Mouse (Mus musculus) spleen, postnatal 10 days (tissue): ENCODE results near the gene Otud5.
"Not testable (repeated sequence)": the region's sequence is repeated elsewhere in the genome, so short reads cannot be mapped to it uniquely, and the experiment has no call there.

Source experiments
- DNase-seq, 2 experiments: peaks; one replicate each; pipeline ENCODE4 v3.0.0; 2021 to 2022; ENCODE audit warnings: low spot score in 2 of 2

Otud5 gene

DNA sequence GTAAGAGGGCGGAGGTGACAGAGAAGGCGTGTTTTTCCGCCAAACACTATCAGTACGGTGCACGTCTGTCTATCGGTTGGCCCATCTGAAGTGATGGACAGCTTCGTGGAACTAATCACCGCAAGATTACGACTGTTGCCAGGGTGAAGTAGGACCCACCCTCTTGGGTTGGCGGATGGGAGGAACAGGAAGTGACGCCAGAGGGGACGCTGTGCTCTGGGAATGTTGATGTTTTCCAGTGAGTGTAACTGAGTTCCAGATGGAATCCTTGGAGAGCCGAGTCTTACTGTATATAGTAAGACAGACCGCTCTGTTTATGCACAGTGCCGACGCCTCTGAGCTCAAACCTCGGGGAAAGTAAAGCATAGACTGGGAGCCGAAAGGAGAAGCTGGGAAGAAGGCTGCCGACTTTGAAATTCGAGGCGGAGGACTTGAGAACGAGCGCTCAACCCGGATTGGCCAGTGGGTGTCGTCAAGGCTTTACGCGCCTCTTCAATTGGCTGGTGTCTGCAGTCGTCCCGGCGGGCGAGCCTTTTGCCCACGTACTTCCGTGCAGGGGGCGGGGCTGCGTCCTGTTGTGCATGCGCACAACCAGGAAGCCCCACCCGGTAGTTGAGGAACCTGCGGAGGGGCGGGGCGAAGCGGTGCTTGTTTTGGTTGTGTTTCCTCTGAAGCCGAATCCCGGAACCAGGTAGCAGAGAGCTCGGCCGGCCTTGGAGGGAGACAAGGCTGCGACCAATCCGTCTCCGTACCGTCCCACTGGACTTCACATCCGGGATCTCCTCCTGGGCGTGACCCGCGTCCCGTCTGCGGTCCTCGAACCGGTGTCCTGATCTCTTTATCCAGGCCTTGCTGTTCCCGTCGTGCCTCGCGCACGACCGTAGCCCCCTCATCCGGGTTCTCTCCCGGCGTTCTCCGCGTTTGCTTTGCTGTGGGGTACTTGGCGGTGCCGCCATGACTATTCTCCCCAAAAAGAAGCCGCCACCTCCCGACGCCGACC lies at the start of gene Otud5:
Gene Otud5 (plus strand): TSS at position 202 of the 1,000 bp plus-strand sequence.
- DNase-seq, result peak; percentile 86 to 97

DNA sequence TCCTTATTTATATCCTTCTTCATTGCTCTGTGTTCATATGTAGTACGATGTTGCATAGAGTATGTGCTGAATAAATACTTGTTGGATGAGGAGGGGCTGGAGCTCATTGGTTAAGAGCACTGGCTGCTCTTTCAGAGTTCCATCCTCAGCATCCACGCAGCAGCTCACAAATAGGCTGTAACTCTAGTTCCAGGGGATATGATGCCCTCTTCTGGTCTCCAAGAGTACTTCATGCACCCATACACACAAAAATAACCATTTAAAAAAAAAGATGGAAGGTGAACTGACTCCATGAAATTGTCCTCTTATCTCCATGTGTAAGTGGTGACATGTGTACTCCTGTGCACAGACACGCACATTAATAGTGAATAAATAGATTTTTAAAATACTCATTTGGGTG lies 47.8 kb upstream of the Otud5 start:
- peak in 1 of 2 experiments; percentile 34 for DNase-seq

DNA sequence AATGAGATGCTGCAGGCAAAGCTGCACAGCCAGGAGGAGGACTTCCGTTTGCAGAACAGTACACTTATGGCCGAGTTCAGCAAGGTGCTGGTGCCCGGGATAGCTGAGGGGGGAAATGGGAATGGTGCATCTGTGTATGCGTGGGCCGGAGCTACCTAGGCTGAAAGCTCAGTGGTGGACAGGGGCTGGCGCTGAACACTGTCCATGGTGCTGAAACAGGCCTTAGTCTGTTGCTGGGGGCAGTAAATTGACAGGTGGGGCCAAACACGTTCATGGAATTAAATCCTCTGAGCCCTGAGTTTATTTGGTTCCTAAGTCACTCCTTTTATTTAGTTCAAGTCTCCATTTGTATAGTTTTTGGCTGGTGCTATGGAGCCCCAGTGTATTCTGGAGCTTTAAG lies 46.1 kb upstream of the Otud5 start:
- DNase-seq, result peak in 1 of 2 experiments; percentile 54

DNA sequence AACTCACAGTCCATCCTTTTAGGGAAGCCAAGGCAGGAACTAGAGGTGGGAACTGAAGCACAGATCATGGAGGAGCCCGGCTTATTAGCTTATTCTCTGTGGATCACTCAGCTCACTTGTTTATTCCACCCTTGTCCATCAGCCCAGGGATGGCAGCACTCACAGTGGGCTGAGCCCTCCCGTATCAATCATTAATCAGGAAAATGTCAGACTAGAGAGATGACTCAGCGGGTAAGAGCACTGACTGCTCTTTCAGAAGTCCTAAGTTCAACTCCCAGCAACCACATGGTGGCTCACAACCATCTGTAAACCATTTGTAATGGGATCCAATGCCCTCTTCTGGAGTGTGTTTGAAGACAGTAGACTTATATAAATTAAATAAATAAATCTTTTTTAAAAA lies 43.8 kb upstream of the Otud5 start:
- DNase-seq, result no peak

DNA sequence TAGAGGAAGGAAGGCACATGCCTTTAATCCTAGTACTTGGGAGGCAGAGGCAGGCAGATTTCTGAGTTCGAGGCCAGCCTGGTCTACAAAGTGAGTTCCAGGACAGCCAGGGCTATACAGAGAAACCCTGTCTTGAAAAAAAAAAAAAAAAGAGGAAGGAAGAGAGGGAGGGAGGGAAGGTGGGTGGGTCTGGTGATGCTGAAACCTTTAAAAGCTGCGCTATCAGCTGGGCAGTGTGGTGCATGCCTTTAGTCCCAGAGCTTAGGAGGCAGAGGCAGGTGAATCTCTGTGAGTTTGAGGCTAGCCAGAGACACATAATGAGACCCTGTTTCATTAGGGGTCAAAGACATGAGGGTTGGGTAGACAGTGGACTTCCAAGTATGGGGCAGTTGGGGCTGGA lies 39.0 kb upstream of the Otud5 start:
- not testable (repeated sequence) for DNase-seq

DNA sequence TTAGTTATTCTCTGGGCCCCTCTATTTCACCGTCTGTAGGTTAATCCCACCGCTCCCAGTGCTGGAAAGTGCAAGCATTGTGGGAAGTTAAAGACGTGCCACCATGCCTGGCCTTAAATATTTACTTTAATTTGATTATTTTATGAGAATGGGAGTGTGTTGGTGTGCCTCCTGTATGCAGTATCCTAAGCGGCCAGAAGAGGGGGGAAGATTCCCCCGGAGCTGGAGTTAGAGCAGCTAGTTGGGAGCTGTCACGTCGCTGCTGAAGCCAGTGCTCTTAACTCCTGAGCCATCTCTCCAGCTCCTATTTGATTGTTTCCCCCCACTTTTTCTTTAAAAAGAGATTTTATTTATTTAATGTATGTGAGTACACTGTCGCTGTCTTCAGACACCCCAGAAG lies 26.1 kb upstream of the Otud5 start:
- DNase-seq, result peak; percentile 52 to 78

DNA sequence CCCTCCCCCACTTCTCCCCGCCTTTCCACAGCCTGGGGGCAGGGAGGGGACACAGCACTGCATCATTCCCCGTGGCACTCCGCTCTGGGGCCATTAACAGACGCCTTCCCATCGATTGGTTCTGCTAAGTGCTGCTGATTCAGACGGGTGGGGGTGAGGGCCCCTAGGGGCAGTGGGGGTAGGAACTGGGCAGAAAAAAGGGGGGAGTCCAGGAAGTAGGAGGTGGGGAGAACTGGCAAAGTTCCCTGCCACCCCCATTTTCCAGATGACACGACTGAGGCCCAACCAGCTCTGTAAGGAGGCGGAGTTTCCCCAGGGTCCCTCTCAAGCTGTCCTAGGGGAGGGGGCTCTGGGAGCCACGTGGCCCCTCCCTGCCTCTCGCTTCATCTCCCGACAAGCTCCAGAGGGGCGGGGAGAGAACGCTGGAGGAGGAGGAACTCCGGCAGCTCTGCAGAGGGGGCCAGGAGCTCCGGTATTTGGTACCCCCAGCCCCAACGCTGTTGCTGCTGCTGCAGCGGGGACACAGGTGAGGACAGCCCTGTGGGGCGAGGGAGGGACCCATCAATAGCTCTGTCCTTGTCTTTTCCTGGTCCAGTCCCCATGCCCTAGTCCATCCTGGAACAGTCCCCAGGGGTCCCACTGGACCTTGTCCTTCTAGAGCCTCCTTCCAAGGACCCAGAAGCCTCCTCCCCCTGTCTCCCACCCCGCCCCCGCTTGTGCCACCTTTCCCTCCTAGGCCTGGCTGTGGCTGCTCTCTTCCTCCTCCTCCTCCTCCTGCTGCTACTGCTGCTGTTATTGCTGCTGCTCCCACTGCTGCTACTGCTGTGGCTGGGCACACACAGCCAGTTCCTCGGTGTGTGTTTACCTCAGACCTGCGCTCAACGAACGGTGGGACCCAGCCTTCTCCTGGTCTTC lies 19.0 kb upstream of the Otud5 start, which contains the start of gene Kcnd1:
Gene Kcnd1 (plus strand): TSS at position 425 of the 915 bp plus-strand sequence.
- DNase-seq, result peak in 1 of 2 experiments; percentile 24

DNA sequence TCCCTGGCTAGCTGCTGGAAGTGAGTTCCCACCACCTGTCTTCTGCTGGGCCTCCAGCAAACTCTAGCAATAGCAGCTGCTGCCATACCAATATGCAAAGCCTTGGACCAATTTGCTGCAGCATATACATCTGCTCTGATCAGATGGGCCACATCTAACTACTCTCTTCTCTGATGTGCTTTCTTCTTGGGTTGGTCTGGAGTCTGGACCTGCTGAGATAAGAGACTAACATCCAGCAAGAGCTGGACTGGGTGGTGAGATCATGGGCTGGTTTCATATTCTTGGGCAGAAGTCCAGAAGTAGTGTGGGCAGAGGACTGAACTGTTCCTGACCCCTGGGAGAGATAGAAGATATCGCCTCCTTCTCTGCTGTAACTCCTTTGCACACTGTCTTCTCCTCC lies 4.0 kb upstream of the Otud5 start:
- DNase-seq, result peak; percentile 30 to 42

DNA sequence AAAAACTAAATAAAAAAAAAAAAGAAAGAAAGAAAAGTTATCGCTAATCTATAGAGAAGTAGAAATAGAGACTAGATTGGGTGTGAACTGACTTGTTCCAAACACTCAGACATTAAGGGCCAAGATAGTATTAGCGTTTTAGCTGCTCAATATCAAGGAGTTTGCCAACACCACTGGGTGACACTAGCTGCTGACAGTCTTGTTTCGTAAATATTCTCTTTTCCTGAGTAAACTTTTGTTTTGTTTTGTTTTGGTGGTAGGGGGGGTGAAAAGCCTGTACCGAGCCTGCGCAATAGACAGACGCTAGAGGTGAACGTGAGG lies 362 bp upstream of the Otud5 start:
- DNase-seq, result no peak

DNA sequence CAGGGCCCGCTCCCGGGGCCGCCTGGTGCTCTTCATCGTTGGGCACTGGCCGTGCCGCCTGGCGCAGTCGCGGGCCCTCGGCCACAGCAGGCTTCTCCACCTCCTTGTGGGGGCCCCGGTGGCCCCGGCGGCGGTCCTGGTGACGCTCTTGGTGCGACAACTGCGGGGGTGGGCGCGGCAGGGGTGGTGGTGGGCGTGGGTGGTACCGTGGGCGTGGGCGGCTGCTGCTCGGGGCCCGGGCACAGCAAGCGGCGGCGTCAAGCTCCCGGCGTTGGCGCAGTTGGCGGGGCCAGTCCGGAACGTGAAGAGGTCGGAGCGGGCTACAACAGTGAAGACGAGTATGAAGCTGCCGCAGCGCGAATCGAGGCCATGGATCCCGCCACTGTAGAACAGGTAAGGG lies 1.2 kb downstream of the Otud5 start:
- peak; percentile 37 to 61 for DNase-seq

DNA sequence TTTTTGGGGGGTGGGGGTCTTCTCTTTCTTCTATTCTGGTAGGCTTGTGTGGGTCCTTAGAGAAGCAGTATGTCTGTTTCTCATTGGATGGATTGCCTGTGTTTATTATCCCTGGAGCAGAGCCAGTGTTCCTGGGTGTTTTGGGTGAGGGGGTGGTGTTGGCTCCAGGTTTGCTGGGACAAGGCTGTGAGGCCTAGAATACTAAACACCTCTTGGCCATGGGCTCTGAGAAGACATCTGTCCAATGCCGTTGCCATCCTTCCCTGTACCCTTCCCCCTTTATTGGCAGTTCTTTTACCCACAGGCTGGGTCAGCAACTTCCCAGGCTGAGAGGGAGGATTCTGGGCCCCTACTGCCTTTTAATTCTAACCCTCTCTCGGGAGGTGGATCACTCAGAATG lies 6.7 kb downstream of the Otud5 start:
- DNase-seq, result no peak

DNA sequence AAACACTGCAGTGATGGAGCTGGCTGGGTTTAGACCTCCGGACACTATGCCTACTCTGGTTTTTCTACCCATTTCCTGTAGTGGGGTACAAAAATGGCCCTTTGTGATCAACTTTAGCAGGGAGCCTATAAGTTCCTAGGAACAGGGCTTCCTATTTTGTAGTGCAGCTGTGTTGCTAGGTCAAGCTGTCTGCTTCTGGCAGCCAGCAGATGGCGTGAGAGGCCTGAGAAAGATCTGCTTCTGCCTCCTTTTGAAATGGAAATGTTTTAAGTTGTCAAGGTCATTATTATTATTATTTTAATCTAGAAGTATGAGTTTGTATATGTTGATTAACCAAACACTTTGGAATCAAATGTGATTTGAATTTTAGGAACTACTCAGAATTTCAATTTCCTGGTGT lies 13.4 kb downstream of the Otud5 start:
- DNase-seq, result peak in 1 of 2 experiments; percentile 69

DNA sequence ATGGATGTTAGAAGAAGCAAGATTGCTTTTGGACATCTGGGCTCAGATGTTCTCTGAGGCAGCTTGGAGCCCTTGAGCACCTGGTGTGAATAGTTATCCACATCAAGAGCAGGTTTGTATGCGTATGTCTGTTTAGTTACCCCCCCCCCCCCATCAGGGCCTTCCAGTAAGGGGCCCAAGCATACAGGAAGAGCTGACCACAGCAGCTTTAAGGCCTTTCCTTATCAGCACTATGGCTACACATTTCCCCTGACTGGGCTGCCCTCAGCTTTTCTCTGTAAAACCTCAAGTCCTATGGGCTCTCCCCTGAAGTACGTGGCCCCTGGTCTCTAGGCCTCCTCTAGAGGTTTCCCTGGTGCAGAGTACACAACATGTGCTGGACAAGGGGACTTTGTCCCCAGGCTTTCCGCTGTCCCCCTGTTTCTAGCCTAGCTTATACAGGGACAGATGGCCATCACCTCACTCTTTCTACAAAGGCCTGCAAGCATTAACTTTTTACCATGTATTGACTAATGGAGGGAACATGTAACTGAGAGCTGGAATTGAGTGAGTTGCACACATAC lies 18.1 kb downstream of the Otud5 start:
- DNase-seq, result no peak

DNA sequence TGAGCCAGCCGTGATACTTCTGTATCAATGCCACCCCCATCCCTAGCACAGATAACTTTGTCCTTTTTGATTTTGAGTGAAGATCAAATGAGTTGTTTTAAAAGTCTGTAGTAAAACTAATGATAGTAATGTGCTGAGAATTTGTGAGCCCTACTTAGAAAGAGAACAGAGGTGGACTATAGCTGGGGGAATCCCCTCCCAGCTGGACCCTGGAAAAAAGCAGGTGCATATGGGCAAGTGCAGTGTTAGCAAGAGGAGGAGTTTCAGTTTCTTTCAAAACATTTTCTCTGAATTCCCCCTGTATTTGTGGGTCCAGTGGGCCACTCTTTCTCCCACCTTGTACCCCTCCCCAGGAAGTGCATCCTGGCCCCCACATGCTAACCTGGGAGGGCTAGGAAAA lies 22.0 kb downstream of the Otud5 start:
- DNase-seq, result no peak

DNA sequence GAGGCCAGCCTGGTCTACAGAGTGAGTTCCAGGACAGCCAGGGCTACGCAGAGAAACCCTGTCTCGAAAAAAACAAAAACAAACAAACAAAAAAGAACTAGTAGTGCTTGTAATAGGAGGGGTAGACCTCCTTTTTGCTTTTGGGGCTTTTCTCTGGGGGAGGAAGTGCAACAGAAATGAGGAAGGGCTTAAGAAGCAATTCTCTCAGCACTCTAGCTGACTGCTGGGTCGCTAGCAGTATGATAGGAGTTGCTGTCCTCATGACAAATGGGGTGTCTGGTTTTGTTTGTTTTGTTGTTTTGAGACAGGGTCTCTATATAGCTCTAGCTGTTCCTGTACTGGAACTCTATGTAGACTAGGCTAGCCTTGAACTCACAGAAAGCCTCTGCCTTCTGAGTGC lies 23.4 kb downstream of the Otud5 start:
- no peak for DNase-seq

DNA sequence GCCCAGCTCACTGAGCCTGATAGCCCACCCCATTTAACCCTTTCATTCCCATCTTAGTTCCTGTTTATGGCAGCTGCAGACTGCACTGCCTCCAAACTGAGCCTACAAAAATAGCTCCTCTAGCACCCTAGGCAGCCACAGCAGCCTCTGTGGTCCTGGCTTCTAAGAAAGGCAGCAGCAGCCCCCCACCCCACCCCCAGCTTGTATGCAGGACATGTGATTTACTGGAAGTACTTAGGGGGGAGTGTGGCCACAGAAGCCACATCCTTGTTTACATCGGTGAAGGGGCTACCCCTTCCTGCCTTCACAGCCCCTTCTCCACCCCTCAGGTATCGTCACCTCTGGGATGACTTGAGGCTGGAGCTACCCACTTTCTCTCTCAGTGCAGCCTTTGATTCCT lies 24.2 kb downstream of the Otud5 start:
- DNase-seq, result peak in 1 of 2 experiments; percentile 24

DNA sequence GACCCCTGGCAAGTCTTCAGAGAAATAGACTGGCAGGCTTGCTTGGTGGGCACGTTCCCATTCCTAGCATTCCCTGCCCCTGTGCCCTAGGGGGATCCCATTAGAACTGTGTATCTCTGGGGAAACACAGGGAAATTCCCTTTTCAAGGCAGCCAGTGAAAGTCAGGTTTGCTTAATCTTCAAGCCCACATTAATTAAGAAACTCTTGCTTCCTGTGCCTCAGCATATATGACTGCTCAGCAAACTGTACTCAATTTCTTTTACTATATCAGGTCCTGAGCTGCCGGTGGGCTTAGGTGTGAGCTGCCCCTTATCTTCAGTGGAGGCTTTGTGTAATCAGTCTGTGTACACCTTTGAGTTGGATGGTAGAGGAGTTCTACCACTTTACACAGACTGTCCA lies 24.6 kb downstream of the Otud5 start:
- DNase-seq, result no peak

DNA sequence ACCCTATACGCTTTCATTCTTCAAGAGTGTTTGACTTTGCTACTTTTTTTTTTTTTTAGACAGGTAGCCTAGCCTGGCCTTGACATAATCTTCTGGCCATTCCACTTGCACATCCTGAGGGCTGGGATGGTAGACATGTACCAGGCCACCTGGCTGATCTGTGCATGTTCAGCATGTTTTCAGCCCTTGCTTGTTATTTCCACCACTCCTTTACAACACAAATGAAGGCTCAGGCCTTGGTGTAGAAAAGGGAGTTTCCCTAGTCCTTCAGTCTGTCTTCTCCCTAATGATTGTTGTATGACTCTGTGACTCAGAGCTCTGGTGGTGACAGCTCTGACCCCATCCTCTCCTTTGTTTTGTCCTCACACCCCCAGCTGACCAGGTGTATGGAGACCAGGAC lies 26.0 kb downstream of the Otud5 start:
- no peak for DNase-seq

DNA sequence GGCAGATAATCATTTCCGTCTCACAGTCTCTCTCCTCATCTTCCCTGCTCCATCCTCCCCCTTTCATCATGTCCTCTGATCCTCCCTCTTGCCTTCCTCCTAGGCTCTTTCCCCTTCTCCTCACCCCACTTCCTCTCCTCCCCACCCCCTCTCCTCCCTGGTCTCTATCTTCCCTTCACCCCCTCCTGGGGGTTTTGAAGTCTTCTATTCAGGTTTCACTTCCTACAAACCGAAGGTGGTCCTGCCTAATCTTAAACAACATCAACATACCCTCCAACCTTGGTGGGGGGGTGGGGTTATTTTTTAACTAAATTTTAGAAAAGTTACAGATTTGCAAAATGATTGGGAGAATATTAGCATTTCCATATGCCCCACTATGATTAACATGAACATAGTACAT lies 27.3 kb downstream of the Otud5 start:
- DNase-seq, result no peak

DNA sequence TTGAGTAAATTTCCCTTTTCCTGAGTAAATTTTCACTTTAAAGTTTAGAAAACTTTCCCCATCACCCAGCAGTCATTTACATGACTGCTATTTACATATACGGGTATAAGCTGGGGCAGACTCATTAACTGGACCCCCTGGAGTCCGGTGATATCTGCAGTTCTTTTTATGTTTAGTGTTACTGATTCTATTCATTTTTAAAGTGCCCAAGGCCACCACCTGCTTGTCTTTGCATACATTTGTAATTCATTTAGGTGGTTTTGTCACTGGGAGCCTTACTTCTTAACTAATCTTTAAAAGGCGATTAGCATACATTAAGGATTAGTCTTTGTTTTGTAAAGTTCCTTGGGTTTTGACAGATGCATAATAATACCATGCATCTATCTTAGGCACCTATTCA lies 28.7 kb downstream of the Otud5 start:
- no peak for DNase-seq

DNA sequence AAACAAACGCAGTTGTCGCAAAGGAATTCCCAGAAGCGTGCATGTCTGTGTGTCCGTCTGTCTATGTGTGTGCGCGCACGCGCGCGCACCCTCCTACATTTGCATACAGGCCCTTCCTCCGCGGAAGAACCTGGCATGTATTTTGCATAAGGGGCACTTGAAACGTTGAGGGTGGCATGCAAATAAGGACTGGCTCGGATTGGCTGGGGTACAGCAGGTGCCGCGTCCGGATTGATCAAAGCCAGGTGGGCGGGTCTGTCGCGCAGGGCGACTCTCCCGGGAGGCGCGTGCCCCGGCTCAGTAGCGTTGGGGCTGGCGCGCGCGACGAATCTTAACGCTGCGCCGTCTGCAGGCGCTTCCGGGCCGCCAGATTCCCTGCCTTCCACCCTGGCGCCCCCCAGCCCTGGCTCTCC lies 36.8 kb downstream of the Otud5 start, which contains the start of gene Pim2:
Gene Pim2 (plus strand): TSS at position 256 of the 413 bp plus-strand sequence.
- DNase-seq, result peak; percentile 63 to 88

DNA sequence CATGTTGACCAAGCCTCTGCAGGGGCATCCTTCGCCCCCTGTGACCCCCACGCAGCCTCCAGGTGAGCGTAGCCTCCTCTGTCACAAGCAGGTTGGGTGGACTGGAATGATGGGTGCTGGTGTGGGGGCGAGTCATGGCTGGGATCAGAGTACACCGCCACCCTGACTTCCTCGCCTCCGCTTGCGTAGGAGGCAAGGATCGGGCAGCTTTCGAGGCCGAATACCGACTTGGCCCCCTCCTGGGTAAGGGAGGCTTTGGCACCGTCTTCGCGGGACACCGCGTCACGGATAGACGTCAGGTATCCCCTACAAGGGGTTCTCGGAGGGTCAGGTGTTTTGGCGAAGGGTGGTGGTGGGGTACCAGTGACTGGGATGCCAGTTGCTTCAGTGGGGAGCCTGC lies 37.3 kb downstream of the Otud5 start:
- peak; percentile 28 to 35 for DNase-seq
